Mouse (Mus musculus): ENCODE data around the gene Hs3st4. TPM values are rescaled to one million over a fixed set of nuclear protein-coding genes. Genes with fewer than 3 reads are reported as not detected.
A peak's percentile ranks its signal among the peaks of the same experiment; 100 is the strongest.

Gene Hs3st4
- polyA plus RNA-seq, 1 experiment from 2014 or later, result 0.18 TPM

DNA sequence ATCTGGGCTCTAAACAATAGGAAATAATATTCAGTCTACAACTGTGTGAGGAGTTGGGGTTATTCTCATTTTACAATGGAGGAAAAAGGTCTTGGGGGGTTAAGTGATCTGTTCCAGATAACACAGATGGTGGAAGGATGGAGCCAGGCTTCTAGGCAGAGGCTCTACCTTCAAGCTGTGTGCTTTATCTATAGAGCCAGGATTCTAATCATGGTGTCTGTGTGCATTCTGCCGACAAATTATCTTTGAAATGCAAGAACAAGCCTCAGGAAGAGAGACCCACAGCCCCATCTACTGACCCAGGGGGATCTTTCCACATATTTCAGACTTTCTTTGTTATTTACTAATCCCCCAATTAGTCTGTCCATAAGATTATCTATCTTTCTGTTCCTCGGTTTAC lies 187.3 kb downstream of the Hs3st4 start:
- WGBS, result 84% methylated on average over 2 of the region's 2 CpGs
- no peak for DNase-seq (ENCODE audit: low spot score, missing footprints)
- no peak overlapping the region for H3K27ac ChIP-seq (ENCODE audit: low read depth, low read length)
- no peaks in the 10 kb centered on the region for H3K4me1 ChIP-seq (ENCODE audit: control insufficient read depth, insufficient read depth, low read length)
- H3K4me2 ChIP-seq, result no peak overlapping the region
- no peak for ATAC-seq (ENCODE audit: low FRiP score)
- H3K27me3 ChIP-seq (ENCODE audit: control insufficient read depth, insufficient read depth, low read length), result no peaks in the 10 kb centered on the region
- H3K36me3 ChIP-seq (ENCODE audit: control insufficient read depth, insufficient read depth, low read length), result no peaks in the 10 kb centered on the region
- no peak overlapping the region for H3K9ac ChIP-seq (ENCODE audit: low read length)
- H3K4me3 ChIP-seq (ENCODE audit: low read depth, low read length), result no peak overlapping the region
- H3K9me3 ChIP-seq (ENCODE audit: control insufficient read depth, low read length), result no peaks in the 10 kb centered on the region

DNA sequence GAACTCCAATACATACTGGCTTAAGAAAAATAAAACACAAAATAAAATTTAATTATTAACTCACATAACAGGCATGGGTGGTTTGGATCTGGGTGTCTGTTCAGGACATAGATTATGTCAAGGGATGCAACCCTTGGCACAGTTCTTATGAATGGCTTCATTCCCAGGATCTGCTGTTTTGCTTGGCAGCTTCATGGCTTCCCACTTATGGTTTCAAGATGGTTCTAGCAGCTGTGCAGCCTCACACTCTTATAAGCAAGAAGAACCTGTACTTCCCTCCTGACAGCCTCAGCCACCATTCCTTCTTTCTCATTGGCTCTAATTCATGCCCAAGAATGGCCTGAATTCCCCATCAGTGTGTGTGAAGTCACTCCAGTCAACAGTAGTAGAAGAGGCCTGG lies 189.3 kb downstream of the Hs3st4 start:
- Histone ChIP-seq H3K4me2 (no peak overlapping the region), H3K36me3 (ENCODE audit: control insufficient read depth, insufficient read depth, low read length) (no peaks in the 10 kb centered on the region), H3K27ac (ENCODE audit: low read depth, low read length) (no peak overlapping the region), H3K4me1 (ENCODE audit: control insufficient read depth, insufficient read depth, low read length) (no peaks in the 10 kb centered on the region), H3K4me3 (ENCODE audit: low read depth, low read length) (no peak overlapping the region), H3K9me3 (ENCODE audit: control insufficient read depth, low read length) (no peaks in the 10 kb centered on the region), H3K9ac (ENCODE audit: low read length) (no peak overlapping the region), H3K27me3 (ENCODE audit: control insufficient read depth, insufficient read depth, low read length) (no peaks in the 10 kb centered on the region)
- DNase-seq (ENCODE audit: low spot score, missing footprints), result no peak
- no peak for ATAC-seq (ENCODE audit: low FRiP score)

DNA sequence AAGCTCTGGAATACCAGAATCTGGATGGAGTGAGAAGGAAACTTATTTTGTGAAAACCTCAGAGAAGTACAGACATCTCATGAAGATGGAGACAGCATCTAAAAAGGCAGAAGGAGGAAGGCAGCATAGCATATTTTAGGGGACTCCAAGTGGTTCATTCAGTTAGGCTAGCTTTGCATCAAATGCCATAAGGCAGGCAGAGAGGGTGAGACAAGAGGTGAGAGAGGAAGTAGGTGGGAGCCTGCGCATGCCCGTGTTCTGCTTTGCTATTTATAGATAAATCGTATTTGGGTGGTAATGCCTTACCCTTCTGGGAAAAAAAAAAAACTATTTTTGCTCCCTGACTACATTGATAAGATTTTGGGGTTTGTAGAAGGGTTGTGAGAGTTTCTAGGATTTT lies 198.3 kb downstream of the Hs3st4 start:
- Histone ChIP-seq H3K4me2 (no peak overlapping the region), H3K27me3 (ENCODE audit: control insufficient read depth, insufficient read depth, low read length) (no peaks in the 10 kb centered on the region), H3K27ac (ENCODE audit: low read depth, low read length) (no peak overlapping the region), H3K9me3 (ENCODE audit: control insufficient read depth, low read length) (no peaks in the 10 kb centered on the region), H3K4me1 (ENCODE audit: control insufficient read depth, insufficient read depth, low read length) (no peaks in the 10 kb centered on the region), H3K9ac (ENCODE audit: low read length) (no peak overlapping the region), H3K36me3 (ENCODE audit: control insufficient read depth, insufficient read depth, low read length) (no peaks in the 10 kb centered on the region), H3K4me3 (ENCODE audit: low read depth, low read length) (no peak overlapping the region)
- no peak for ATAC-seq (ENCODE audit: low FRiP score)
- WGBS, result 88% methylated on average over 3 of the region's 3 CpGs
- DNase-seq (ENCODE audit: low spot score, missing footprints), result no peak

DNA sequence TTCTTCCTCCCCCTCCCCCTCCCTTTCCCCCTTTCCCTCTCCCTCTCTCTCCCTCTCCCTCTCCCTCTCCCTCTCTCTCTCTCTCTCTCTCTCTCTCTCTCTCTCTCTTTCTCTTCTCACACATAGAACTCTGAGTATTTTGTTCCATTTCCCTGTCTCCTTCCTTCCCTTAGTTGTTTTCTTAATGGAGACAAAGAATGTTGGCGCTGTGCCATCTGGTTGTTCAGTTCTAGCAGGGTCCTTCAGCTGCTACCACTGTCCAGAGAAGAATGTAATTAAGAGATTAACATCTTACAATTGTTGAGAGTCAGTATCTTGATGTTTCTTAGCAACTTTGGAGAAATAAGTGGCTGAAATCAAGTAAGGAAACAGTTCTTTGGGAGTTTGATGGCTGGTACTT lies 202.0 kb downstream of the Hs3st4 start:
- Histone ChIP-seq H3K4me3 (ENCODE audit: low read depth, low read length) (no peak overlapping the region), H3K4me1 (ENCODE audit: control insufficient read depth, insufficient read depth, low read length) (no peaks in the 10 kb centered on the region), H3K27me3 (ENCODE audit: control insufficient read depth, insufficient read depth, low read length) (no peaks in the 10 kb centered on the region), H3K9me3 (ENCODE audit: control insufficient read depth, low read length) (no peaks in the 10 kb centered on the region), H3K9ac (ENCODE audit: low read length) (no peak overlapping the region), H3K27ac (ENCODE audit: low read depth, low read length) (no peak overlapping the region), H3K36me3 (ENCODE audit: control insufficient read depth, insufficient read depth, low read length) (no peaks in the 10 kb centered on the region), H3K4me2 (no peak overlapping the region)
- ATAC-seq (ENCODE audit: low FRiP score) (no peak), DNase-seq (ENCODE audit: low spot score, missing footprints) (no peak)
- WGBS, result 68% methylated on average over 1 of the region's 1 CpGs

DNA sequence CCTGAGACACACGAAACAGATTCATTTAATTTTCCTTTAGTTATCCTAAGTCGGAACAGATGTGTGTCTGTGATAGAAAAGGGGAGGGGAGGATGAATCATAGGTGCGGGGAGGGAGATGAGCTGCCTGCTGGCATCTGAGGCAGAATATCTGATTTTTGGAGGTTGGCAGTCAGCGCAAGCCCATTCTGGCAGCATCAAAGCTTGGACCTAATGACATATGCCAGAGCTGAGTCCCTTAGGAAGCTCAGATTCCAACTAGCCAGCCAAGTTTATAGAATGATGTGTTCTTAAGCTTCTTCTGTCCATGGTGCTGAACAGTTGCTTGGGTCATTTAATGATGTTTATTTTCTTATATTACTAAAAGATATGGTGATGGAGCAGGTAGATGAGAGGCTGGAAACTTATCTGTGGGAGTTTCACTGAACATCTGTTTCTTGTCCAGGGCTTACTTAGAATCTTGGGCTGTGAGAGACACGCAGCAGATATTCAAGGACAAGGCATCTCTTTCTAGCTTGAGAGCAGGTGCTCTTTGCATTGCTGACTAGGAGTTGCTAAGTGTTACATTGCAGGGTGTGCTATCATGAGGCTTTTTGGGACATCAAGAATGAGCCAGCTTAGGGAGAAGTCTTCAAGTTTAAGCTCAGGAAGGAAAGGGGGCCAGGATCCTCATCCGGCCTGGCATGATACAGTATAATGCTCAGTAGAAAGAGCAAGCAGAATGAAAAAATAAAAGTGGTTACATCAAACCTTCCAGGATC lies 216.3 kb downstream of the Hs3st4 start:
- H3K9me3 ChIP-seq (ENCODE audit: control insufficient read depth, low read length), result no peaks in the 10 kb centered on the region
- ATAC-seq (ENCODE audit: low FRiP score) (no peak), DNase-seq (ENCODE audit: low spot score, missing footprints) (no peak)
- WGBS, result 85% methylated on average over 6 of the region's 6 CpGs
- no peak overlapping the region for H3K4me3 ChIP-seq (ENCODE audit: low read depth, low read length)
- no peak overlapping the region for H3K4me2 ChIP-seq
- no peaks in the 10 kb centered on the region for H3K27me3 ChIP-seq (ENCODE audit: control insufficient read depth, insufficient read depth, low read length)
- H3K27ac ChIP-seq (ENCODE audit: low read depth, low read length), result no peak overlapping the region
- H3K4me1 ChIP-seq (ENCODE audit: control insufficient read depth, insufficient read depth, low read length), result no peaks in the 10 kb centered on the region
- no peaks in the 10 kb centered on the region for H3K36me3 ChIP-seq (ENCODE audit: control insufficient read depth, insufficient read depth, low read length)
- no peak overlapping the region for H3K9ac ChIP-seq (ENCODE audit: low read length)

DNA sequence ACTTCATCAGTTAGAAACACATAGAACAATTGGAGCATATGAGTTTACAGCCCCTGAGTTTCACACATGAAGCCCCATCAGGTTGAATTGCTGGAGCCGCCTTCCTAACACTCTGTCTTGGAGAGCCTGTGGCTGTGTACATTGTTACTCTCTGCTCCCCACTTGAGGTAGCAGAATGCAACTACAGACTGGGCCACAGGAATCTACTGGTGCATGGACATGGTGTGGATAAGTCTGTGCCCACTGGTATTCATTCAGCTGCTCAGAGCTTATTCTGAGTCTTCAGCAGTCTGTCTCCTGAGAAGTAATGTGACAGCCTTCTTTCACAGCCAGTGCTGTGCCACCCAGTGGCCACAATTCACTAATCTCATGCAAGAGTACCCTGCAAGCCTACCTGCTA lies 234.3 kb downstream of the Hs3st4 start:
- WGBS, result 86% methylated on average over 1 of the region's 1 CpGs
- Histone ChIP-seq H3K27me3 (ENCODE audit: control insufficient read depth, insufficient read depth, low read length) (no peaks in the 10 kb centered on the region), H3K9me3 (ENCODE audit: control insufficient read depth, low read length) (no peaks in the 10 kb centered on the region), H3K4me2 (no peak overlapping the region), H3K4me1 (ENCODE audit: control insufficient read depth, insufficient read depth, low read length) (no peaks in the 10 kb centered on the region; the same call in 1 of the 2 replicates), H3K4me3 (ENCODE audit: low read depth, low read length) (no peak overlapping the region), H3K27ac (ENCODE audit: low read depth, low read length) (no peak overlapping the region), H3K9ac (ENCODE audit: low read length) (no peak overlapping the region), H3K36me3 (ENCODE audit: control insufficient read depth, insufficient read depth, low read length) (no peaks in the 10 kb centered on the region)
- no peak for DNase-seq (ENCODE audit: low spot score, missing footprints)
- no peak for ATAC-seq (ENCODE audit: low FRiP score)

DNA sequence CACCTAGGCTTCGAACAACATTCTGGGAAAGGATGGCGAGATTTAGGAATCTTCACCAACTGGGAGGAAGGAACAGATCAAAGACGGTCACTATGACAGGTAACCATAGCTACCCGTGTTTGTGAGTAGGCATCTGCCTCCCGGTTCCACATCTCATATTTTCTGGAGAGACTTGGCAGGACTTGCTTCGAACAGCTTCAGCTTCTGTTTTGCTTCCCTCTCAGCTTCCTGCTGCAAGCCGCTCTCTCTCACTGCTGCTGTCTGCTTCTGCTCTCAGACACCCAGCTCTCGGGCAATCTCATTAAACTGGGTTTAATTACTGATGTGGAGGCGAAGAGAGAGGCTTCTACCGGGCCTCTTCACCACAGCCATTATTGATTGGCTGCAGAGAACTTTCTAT lies 237.9 kb downstream of the Hs3st4 start:
- Histone ChIP-seq H3K27me3 (ENCODE audit: control insufficient read depth, insufficient read depth, low read length) (no peaks in the 10 kb centered on the region), H3K9me3 (ENCODE audit: control insufficient read depth, low read length) (no peaks in the 10 kb centered on the region), H3K36me3 (ENCODE audit: control insufficient read depth, insufficient read depth, low read length) (no peaks in the 10 kb centered on the region), H3K27ac (ENCODE audit: low read depth, low read length) (no peak overlapping the region), H3K4me1 (ENCODE audit: control insufficient read depth, insufficient read depth, low read length) (no peaks in the 10 kb centered on the region; the same call in 1 of the 2 replicates), H3K9ac (ENCODE audit: low read length) (no peak overlapping the region), H3K4me3 (ENCODE audit: low read depth, low read length) (no peak overlapping the region), H3K4me2 (no peak overlapping the region)
- ATAC-seq (ENCODE audit: low FRiP score) (no peak), DNase-seq (ENCODE audit: low spot score, missing footprints) (no peak)
- 75% methylated on average over 10 of the region's 10 CpGs for WGBS

DNA sequence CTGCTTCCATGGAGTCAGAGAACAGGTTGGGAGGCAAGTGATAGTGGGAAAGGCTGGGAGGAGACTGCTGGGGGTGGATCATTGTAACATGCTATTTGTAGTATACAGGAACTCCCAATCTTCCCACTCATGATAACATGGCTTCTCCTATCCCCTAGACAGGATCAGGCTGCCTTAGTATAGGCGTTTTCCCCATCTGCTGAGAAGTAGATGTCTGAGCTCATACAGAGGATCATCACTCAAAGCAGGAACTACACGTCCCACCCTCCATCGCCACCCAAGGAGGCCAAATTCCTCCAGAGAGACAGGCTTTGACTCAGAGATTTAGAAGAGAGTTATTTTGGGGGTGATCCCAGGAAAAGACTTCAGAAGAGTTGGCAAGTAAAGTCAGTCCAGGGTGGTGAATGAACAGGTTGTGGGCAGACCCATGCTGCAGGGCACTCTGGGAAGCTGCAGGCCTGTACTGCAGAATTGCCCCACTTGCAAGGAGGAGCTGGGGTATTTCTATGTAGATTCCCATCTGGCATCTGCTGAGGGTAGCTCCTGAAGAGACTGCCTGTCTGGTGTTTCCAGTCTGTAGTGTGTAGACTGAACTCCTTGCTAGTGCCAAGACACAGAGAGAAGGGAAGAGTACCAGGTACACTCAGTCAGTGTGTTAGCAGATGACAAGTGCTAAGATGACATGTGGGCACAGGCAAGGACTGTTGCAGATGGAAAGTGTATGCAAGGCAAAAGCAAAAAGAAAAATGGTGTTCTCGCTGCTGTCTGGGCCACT lies 255.4 kb downstream of the Hs3st4 start:
- Histone ChIP-seq H3K9ac (ENCODE audit: low read length) (no peak overlapping the region), H3K4me3 (ENCODE audit: low read depth, low read length) (no peak overlapping the region), H3K36me3 (ENCODE audit: control insufficient read depth, insufficient read depth, low read length) (no peaks in the 10 kb centered on the region), H3K9me3 (ENCODE audit: control insufficient read depth, low read length) (no peaks in the 10 kb centered on the region), H3K4me1 (ENCODE audit: control insufficient read depth, insufficient read depth, low read length) (peaks cover 9% of the 10 kb centered on the region), H3K4me2 (no peak overlapping the region), H3K27me3 (ENCODE audit: control insufficient read depth, insufficient read depth, low read length) (no peaks in the 10 kb centered on the region), H3K27ac (ENCODE audit: low read depth, low read length) (no peak overlapping the region)
- WGBS, result 88% methylated on average over 4 of the region's 4 CpGs
- ATAC-seq (ENCODE audit: low FRiP score), result no peak
- no peak for DNase-seq (ENCODE audit: low spot score, missing footprints)

DNA sequence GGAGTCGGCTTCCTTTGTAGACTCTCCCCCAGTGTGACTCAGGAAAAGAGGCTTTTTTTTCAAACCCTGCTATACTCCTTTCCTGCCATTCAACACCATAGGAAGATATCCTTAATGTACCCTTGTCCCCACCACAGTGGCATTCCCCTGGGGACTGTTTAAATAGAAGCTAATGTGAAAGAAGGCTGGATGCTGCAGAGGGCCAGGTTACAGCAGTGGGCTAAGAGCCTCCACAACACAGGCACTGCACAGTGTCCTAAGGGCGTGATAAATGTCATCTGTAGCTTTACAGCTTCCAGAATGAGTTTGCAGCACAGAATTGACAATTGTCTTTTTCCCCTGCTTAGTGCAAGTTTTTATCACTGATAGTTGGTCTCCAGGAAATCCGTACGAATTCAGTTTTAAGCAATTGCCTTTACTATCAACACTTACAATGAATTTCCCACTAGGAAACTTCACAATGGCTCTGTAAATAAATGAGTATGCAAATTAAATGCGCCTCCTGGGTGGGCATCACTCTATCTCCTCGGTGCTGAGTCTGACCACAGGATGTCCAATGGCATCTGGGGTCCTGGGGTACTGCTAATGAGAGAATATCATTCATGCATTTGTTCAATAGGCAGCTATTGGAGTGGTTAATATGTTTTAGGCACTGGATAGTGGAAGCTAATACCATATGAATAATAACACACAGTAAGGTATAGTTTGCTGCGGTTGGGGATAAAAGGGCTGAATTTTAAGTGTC lies 257.4 kb downstream of the Hs3st4 start:
- H3K4me2 ChIP-seq, result no peak overlapping the region
- 38% methylated on average over 7 of the region's 7 CpGs for WGBS
- no peaks in the 10 kb centered on the region for H3K9me3 ChIP-seq (ENCODE audit: control insufficient read depth, low read length)
- no peaks in the 10 kb centered on the region for H3K27me3 ChIP-seq (ENCODE audit: control insufficient read depth, insufficient read depth, low read length)
- peak; percentile 76 for ATAC-seq (ENCODE audit: low FRiP score)
- H3K27ac ChIP-seq (ENCODE audit: low read depth, low read length), result no peak overlapping the region
- H3K36me3 ChIP-seq (ENCODE audit: control insufficient read depth, insufficient read depth, low read length), result no peaks in the 10 kb centered on the region
- no peak overlapping the region for H3K4me3 ChIP-seq (ENCODE audit: low read depth, low read length)
- no peak overlapping the region for H3K9ac ChIP-seq (ENCODE audit: low read length)
- H3K4me1 ChIP-seq (ENCODE audit: control insufficient read depth, insufficient read depth, low read length), result peaks cover 9% of the 10 kb centered on the region
- DNase-seq (ENCODE audit: low spot score, missing footprints), result no peak

Data from midbrain, embryonic 11.5 days (tissue).